Mouse (Mus musculus) lung, postnatal 14 days (tissue): ENCODE results near the gene Tuba1c.
"Not testable (repeated sequence)": the region's sequence is repeated elsewhere in the genome, so short reads cannot be mapped to it uniquely, and the experiment has no call there.

Experiments used
- DNase-seq: peaks from one replicate; pipeline ENCODE4 v3.0.0; 2021

The Tuba1c gene

GRCm38 (mm10) chr15:99032041-99032725 lies 2.5 kb downstream of the Tuba1c start:
- DNase-seq = no peak

GRCm38 (mm10) chr15:99032726-99033250 lies 3.1 kb downstream of the Tuba1c start:
- no peak for DNase-seq

- DNase-seq = no peak
Measured at GRCm38 (mm10) chr15:99033498-99034270, 4.0 kb downstream of the Tuba1c start.

GRCm38 (mm10) chr15:99035431-99035830 lies 5.7 kb downstream of the Tuba1c start:
- no peak for DNase-seq

- peak; percentile 47 for DNase-seq
Measured at GRCm38 (mm10) chr15:99036249-99036905, 6.7 kb downstream of the Tuba1c start.

- DNase-seq = no peak
Measured at GRCm38 (mm10) chr15:99038025-99038424, 8.3 kb downstream of the Tuba1c start.

- no peak for DNase-seq
Measured at GRCm38 (mm10) chr15:99038797-99039196, 9.1 kb downstream of the Tuba1c start.

- no peak for DNase-seq
Measured at GRCm38 (mm10) chr15:99039306-99039705, 9.6 kb downstream of the Tuba1c start.

GRCm38 (mm10) chr15:99039996-99040919 lies 10.6 kb downstream of the Tuba1c start:
- DNase-seq = no peak

GRCm38 (mm10) chr15:99040920-99041856 lies 11.5 kb downstream of the Tuba1c start:
- no peak for DNase-seq

- DNase-seq = no peak
Measured at GRCm38 (mm10) chr15:99042334-99042733, 12.6 kb downstream of the Tuba1c start.

GRCm38 (mm10) chr15:99044854-99045253 lies 15.2 kb downstream of the Tuba1c start:
- no peak for DNase-seq

- not testable (repeated sequence) for DNase-seq
Measured at GRCm38 (mm10) chr15:99045734-99046133, 16.0 kb downstream of the Tuba1c start.

- DNase-seq = peak; percentile 54
Measured at GRCm38 (mm10) chr15:99049473-99050253, 20.0 kb downstream of the Tuba1c start.

- DNase-seq = no peak
Measured at GRCm38 (mm10) chr15:99053373-99053772, 23.7 kb downstream of the Tuba1c start.

GRCm38 (mm10) chr15:99055040-99055439 lies 25.3 kb downstream of the Tuba1c start, which contains the start of gene Prph:
Gene Prph (plus strand): TSS chr15:99055174.
- no peak for DNase-seq

GRCm38 (mm10) chr15:99055511-99055961 lies 25.8 kb downstream of the Tuba1c start:
- no peak for DNase-seq

GRCm38 (mm10) chr15:99056332-99056731 lies 26.6 kb downstream of the Tuba1c start:
- DNase-seq = peak; percentile 35

- DNase-seq = no peak
Measured at GRCm38 (mm10) chr15:99065557-99066165, 36.0 kb downstream of the Tuba1c start.

- no peak for DNase-seq
Measured at GRCm38 (mm10) chr15:99071988-99072387, 42.3 kb downstream of the Tuba1c start.
